Mouse (Mus musculus) lung, adult 2 months (tissue): ENCODE measurements around the gene Mical1. TPM values are rescaled to one million over a fixed set of nuclear protein-coding genes. Genes with fewer than 3 reads are reported as not detected.

Experiments used
- DNase-seq: peaks from one replicate; pipeline ENCODE4 v3.0.0; 2022
- H3K4me1 ChIP-seq: fragments of 200-500 bp; 2 replicates; pipeline ENCODE4 v1.6.1; 2011; ENCODE audit warnings: low read length; ENCODE audit not compliant: control insufficient read depth, insufficient read depth
- H3K4me3 ChIP-seq: fragments of 200-500 bp; replicated peaks from 2 replicates; pipeline ENCODE3; 2011; ENCODE audit warnings: low read depth, mild to moderate bottlenecking, control low read depth, low read length; ENCODE audit errors: extremely low read depth
- CTCF ChIP-seq: fragments of 200-500 bp; IDR thresholded peaks from 2 replicates; pipeline ENCODE4 v1.5.1; 2011; ENCODE audit warnings: mild to moderate bottlenecking, low read length, control low read depth; ENCODE audit not compliant: insufficient read depth
- POLR2A ChIP-seq: fragments of 200-500 bp; IDR thresholded peaks from 2 replicates; pipeline ENCODE4 v1.6.1; 2011; ENCODE audit warnings: low read depth, mild to moderate bottlenecking, control low read depth, low read length, borderline replicate concordance; ENCODE audit errors: extremely low read depth
- WGBS: fragments of 180-500 bp; shearing (Covaris S2); methylation state at CpG from one replicate; pipeline ENCODE4 v1.1.7; 2018; 5-methylcytosine and 5-hydroxymethylcytosine counted together
- polyA plus RNA-seq: library from polyadenylated mRNA; depleted of rRNA; stranded (reverse); fragments of >200 nt; gene quantifications from 2 replicates; pipeline ENCODE4 v1.2.3, GENCODE M21; 2012

Mical1 gene
- polyA plus RNA-seq, 1 experiment, result 70.7 TPM

DNA sequence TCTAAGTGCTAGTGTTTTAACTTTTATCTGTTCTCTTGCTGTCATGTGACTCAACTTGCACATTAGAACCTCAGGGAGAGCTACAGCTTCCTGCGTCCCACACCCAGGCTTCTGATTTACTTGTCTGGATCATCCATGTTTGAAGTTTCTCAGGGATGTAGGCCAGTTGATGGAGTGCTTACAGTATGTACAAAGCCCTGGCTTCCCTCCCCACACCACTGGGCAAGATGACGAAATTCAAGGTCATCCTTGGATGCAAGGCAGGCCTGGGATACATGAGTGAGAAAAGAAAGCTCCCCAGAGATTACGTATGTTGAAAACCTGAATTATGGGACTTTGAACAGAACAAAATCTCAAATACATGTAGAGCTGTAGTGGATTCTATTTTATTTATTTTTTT lies 23.3 kb upstream of the Mical1 start:
- 84% methylated on average over 3 of the region's 3 CpGs for WGBS
- Histone ChIP-seq H3K4me1 (no peaks in the 10 kb centered on the region; the same call in none of the 2 replicates), H3K4me3 (no peak overlapping the region)
- no peak for DNase-seq
- TF ChIP-seq CTCF (no peak), POLR2A (no peak)

DNA sequence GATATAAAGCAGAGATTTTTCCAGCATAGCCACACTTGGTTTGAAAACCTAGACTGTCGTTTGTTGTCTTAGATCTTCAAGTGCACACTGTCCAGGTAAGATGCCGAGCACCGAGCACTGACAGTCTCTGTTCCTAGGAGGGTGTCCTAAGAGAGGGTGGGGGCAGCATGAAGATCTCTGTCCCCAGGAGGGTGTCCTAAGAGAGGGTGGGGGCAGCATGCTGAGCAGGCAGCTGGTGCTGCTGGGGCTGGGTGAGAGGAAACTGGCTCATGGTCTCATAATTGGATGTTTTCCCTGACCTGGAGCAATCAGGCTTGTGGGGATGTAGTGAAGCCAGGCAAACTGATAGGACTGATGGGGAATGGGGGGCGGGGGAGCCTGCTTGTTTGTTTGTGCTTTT lies 16.1 kb upstream of the Mical1 start:
- WGBS, result 87% methylated on average over 4 of the region's 4 CpGs
- no peak overlapping the region for H3K4me3 ChIP-seq
- TF ChIP-seq POLR2A (no peak), CTCF (no peak)
- H3K4me1 ChIP-seq, result no peaks in the 10 kb centered on the region
- no peak for DNase-seq

DNA sequence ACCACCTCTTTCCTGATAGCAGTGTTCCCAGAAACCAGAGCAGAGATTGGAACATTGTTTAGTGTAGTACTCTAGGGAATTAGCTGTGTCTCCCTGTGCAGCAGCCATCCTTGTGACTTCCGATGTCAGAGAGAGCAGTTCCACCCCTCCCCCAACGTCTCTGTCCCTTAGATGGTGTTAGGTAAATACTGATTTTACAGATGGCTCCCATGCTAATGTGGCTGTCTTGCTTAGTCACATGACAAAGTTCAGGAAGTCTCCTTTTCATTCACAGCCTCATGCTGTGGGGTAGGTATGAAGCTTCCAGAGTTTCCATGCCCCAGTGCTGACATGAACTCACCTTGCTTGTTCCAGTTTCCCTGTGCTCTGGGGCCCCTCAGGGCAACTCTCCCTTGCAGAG lies 15.6 kb upstream of the Mical1 start:
- DNase-seq, result no peak
- Histone ChIP-seq H3K4me1 (no peaks in the 10 kb centered on the region), H3K4me3 (no peak overlapping the region)
- 24% methylated on average over 2 of the region's 2 CpGs for WGBS
- TF ChIP-seq POLR2A, result no peak
- no peak for TF ChIP-seq CTCF

DNA sequence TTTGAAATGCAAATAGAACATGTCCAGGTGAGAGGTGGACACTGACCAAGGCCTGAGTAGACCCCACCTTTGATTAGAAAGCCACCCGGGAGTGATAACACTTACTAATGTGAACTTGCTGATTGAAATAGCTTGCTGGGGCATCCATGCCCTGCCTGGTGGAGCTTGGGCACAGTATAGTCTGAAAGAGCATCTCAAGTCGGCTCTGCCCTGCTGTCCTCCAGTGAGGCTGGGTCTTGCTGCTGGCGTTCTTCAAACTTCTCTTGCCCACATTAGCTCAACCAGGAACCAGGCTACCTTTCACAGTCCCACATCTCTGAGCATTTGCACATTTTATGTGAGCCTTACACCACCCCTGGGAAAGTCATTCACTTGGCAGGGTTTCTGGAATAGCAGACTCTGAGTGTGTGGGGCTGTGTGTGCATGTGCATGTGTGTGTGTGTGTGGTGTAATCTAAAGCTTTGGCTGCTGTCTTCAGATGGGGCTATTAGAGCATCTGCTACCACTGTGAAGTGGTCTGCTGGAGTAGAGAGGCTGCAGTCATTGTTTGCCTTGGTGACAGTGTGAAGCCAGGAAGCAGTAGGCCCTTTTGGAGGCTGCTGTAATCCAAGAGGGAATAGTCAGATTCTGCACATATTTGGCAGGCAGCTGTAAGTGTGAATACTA lies 14.9 kb upstream of the Mical1 start:
- H3K4me1 ChIP-seq, result no peaks in the 10 kb centered on the region
- WGBS, result 86% methylated on average over 3 of the region's 3 CpGs
- DNase-seq, result no peak
- no peak overlapping the region for H3K4me3 ChIP-seq
- no peak for TF ChIP-seq POLR2A
- TF ChIP-seq CTCF, result no peak

DNA sequence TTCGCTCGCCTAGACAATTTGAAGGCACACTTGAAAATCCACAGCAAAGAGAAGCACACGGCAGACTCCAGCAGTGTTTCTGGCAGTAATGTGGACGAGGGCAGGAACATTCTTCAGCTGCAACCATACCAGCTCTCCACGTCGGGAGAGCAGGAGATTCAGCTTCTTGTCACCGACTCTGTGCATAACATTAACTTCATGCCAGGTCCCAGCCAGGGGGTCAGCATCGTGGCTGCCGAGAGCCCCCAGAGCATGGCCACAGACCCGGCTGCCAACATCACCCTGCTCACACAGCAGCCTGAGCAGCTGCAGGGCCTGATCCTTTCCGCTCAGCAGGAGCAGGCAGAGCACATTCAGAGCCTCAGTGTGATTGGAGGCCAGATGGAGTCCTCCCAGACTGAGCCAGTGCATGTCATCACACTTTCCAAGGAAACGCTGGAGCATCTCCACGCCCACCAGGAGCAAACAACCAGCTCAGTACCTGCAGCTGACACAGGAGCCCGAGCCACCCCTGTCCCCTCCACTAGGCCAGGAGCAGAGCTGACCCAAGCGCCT lies 11.6 kb upstream of the Mical1 start:
- WGBS, result 69% methylated on average over 15 of the region's 15 CpGs
- DNase-seq, result no peak
- TF ChIP-seq POLR2A, result no peak
- no peak for TF ChIP-seq CTCF
- H3K4me1 ChIP-seq, result no peaks in the 10 kb centered on the region
- H3K4me3 ChIP-seq, result no peak overlapping the region

DNA sequence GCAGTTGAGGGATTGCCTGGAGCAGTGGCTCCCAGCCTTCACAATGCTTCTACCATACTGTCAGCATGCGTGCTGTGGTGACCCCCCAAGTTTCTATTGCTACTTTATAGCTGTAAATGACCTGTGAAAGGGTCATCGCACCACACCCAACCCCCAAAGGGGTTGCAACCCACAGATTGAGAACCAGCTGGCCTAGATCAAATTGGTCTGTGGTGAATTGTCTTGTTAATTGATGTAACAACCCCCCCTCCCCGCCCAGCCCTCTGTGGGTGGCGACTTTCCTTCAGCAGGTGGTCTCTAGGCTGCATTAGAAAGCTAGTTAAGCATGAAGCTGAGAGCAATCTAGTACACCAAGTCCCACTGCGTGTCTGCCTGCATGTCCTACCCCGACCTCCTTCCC lies 8.8 kb upstream of the Mical1 start:
- no peak for TF ChIP-seq POLR2A
- TF ChIP-seq CTCF, result no peak
- DNase-seq, result no peak
- no peaks in the 10 kb centered on the region for H3K4me1 ChIP-seq
- H3K4me3 ChIP-seq, result no peak overlapping the region
- WGBS, result 74% methylated on average over 6 of the region's 6 CpGs

DNA sequence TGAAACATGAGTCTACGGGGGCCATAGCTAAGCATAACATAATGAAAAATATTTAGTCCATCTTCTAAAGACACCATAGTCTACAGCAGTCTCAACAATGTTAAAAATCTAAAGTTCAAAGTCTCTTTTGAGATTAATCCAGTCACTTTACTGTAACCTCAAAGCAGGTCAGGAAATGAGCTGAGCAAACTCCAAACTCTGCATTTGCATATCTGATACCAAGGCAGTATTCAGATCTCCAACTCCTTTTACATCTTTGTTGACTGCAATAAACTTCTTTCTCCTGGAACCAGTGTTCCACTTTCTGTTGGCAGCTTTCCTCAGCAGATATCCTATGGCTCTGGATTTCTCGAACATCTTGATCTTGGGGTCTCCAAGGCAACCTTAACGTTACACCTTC lies 5.4 kb upstream of the Mical1 start:
- peaks cover 3% of the 10 kb centered on the region for H3K4me1 ChIP-seq
- WGBS, result 80% methylated on average over 3 of the region's 3 CpGs
- no peak for DNase-seq
- TF ChIP-seq POLR2A (no peak), CTCF (no peak)
- no peak overlapping the region for H3K4me3 ChIP-seq

DNA sequence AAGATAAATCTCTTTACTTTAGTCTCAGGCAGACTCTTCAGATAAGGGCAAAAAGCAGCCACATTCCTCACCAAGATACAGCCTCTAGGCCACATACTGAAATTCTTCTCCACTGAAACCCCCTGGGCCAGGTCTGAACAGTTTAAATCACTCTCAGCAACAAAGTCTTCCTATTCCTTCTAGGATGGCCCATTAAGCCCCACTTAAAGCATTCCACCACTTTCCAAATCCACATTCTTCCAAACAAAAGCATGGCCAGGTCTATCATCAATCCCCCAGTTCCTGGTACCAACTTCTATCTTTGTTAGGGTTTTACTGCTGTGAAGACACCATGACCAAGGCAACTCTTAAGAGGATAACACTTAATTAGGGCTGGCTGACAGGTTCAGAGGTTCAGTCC lies 3.6 kb upstream of the Mical1 start:
- TF ChIP-seq POLR2A, result no peak
- no peak for TF ChIP-seq CTCF
- Histone ChIP-seq H3K4me1 (peaks cover 8% of the 10 kb centered on the region), H3K4me3 (no peak overlapping the region)
- no peak for DNase-seq

DNA sequence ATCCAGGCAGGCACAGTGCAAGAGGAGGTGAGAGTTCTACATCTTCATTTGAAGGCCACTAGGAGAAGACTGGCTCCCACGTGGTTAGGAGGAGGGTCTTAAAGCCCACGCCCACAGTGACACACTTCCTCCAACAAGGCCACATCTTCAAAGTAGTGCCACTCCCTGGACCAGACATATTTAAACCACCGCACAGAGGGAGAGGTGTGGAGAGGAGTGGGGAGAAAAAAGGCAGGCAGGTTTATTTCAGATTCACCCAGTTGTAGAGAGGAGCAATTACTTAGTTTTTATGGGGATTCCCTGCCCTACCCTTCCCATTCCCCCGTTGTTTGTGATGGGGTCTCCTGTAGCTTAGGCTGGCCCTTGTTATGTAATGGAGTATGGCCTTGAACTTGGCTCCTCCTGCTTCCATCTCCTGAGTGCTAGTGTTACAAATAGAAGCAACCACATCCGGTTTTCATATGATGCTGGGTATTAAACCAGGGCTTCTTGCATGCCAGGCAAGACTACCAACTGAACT lies 3.1 kb upstream of the Mical1 start:
- DNase-seq, result no peak
- no peak for TF ChIP-seq CTCF
- no peak for TF ChIP-seq POLR2A
- WGBS, result 69% methylated on average over 5 of the region's 5 CpGs
- H3K4me1 ChIP-seq, result peaks cover 9% of the 10 kb centered on the region
- no peak overlapping the region for H3K4me3 ChIP-seq
